Mouse (Mus musculus): ENCODE data around the gene Nvl. TPM values are rescaled to one million over a fixed set of nuclear protein-coding genes. Genes with fewer than 3 reads are reported as not detected.
A peak's percentile ranks its signal among the peaks of the same experiment; 100 is the strongest.

Gene Nvl
- total RNA-seq (2015) = 28.9 and 38.0 TPM in 2 replicates
- total RNA-seq (2017) = 24.7 and 26.5 TPM in 2 replicates

- ATAC-seq (replicated peaks; ENCODE audit: poor library complexity) = peak; percentile 90
Measured at GRCm38 (mm10) chr1:181143950-181144836, at the start of gene Nvl, which contains the start of gene Cnih4. TSS of gene Nvl (minus strand) at chr1:181144204. TSS of gene Cnih4 (plus strand) at chr1:181144693.

GRCm38 (mm10) chr1:181188925-181189324, 44.9 kb upstream of the Nvl start:
- no peak for ATAC-seq (replicated peaks; ENCODE audit: poor library complexity)

- ATAC-seq (replicated peaks; ENCODE audit: poor library complexity) = peak; percentile 78
Measured at GRCm38 (mm10) chr1:181170210-181170609, 26.2 kb upstream of the Nvl start.

GRCm38 (mm10) chr1:181168377-181168776, 24.4 kb upstream of the Nvl start:
- no peak for ATAC-seq (replicated peaks; ENCODE audit: poor library complexity)

GRCm38 (mm10) chr1:181167816-181168215, 23.8 kb upstream of the Nvl start:
- ATAC-seq (replicated peaks; ENCODE audit: poor library complexity) = no peak

GRCm38 (mm10) chr1:181151541-181151940, 7.5 kb upstream of the Nvl start:
- no peak for ATAC-seq (replicated peaks; ENCODE audit: poor library complexity)

- ATAC-seq (replicated peaks; ENCODE audit: poor library complexity) = peak; percentile 96
Measured at GRCm38 (mm10) chr1:181150827-181151534, 7.0 kb upstream of the Nvl start.

GRCm38 (mm10) chr1:181150431-181150826, 6.4 kb upstream of the Nvl start:
- ATAC-seq (replicated peaks; ENCODE audit: poor library complexity) = no peak

- no peak for ATAC-seq (replicated peaks; ENCODE audit: poor library complexity)
Measured at GRCm38 (mm10) chr1:181149373-181150017, 5.5 kb upstream of the Nvl start.

GRCm38 (mm10) chr1:181148540-181148939, 4.5 kb upstream of the Nvl start:
- 0 out of 2 replicates have a peak, but pooled peaks have one; percentile 3 for ATAC-seq (replicated peaks; ENCODE audit: poor library complexity)

- ATAC-seq (replicated peaks; ENCODE audit: poor library complexity) = no peak
Measured at GRCm38 (mm10) chr1:181146187-181146586, 2.2 kb upstream of the Nvl start.

GRCm38 (mm10) chr1:181144966-181145365, 962 bp upstream of the Nvl start:
- no peak for ATAC-seq (replicated peaks; ENCODE audit: poor library complexity)

- ATAC-seq (replicated peaks; ENCODE audit: poor library complexity) = peak; percentile 28
Measured at GRCm38 (mm10) chr1:181143609-181143949, 425 bp downstream of the Nvl start.

GRCm38 (mm10) chr1:181138730-181139129, 5.3 kb downstream of the Nvl start:
- ATAC-seq (replicated peaks; ENCODE audit: poor library complexity) = no peak

- no peak for ATAC-seq (replicated peaks; ENCODE audit: poor library complexity)
Measured at GRCm38 (mm10) chr1:181131915-181132314, 12.1 kb downstream of the Nvl start.

GRCm38 (mm10) chr1:181126766-181127165, 17.2 kb downstream of the Nvl start:
- ATAC-seq (replicated peaks; ENCODE audit: poor library complexity) = no peak

GRCm38 (mm10) chr1:181125916-181126315, 18.1 kb downstream of the Nvl start:
- ATAC-seq (replicated peaks; ENCODE audit: poor library complexity) = no peak

- ATAC-seq (replicated peaks; ENCODE audit: poor library complexity) = no peak
Measured at GRCm38 (mm10) chr1:181124145-181124544, 19.9 kb downstream of the Nvl start.

GRCm38 (mm10) chr1:181117112-181117511, 26.9 kb downstream of the Nvl start:
- no peak for ATAC-seq (replicated peaks; ENCODE audit: poor library complexity)

GRCm38 (mm10) chr1:181090048-181090447, 54.0 kb downstream of the Nvl start:
- no peak for ATAC-seq (replicated peaks; ENCODE audit: poor library complexity)

GRCm38 (mm10) chr1:181084021-181084420, 60.0 kb downstream of the Nvl start:
- peak; percentile 54; the same call in 1 of the 2 replicates for ATAC-seq (replicated peaks; ENCODE audit: poor library complexity)
